Mouse (Mus musculus) G1E (cell line): ENCODE measurements around the gene Nfatc2. TPM values are rescaled to one million over a fixed set of nuclear protein-coding genes. Genes with fewer than 3 reads are reported as not detected.

Source experiments
- ATAC-seq: 2 replicates; pipeline ENCODE4 v1.8.0; 2016; ENCODE audit warnings: mild to moderate bottlenecking; ENCODE audit not compliant: insufficient number of reproducible peaks, poor library complexity, low FRiP score, severe bottlenecking; ENCODE audit errors: extremely low read depth
- DNase-seq: peaks from one replicate; pipeline ENCODE4 v3.0.0; 2012; ENCODE audit warnings: low spot score
- H3K27me3 ChIP-seq: 2 replicates; pipeline ENCODE4 v1.6.1; 2012; ENCODE audit warnings: mild to moderate bottlenecking, low read length, inconsistent platforms; ENCODE audit not compliant: insufficient read depth
- H3K36me3 ChIP-seq: replicated peaks from 2 replicates; pipeline ENCODE3; 2012; ENCODE audit warnings: mild to moderate bottlenecking, inconsistent platforms
- H3K4me1 ChIP-seq: 2 replicates; pipeline ENCODE4 v1.6.1; 2012; ENCODE audit warnings: low read depth, low read length, inconsistent platforms, mixed read lengths; ENCODE audit not compliant: insufficient read depth
- H3K4me3 ChIP-seq: 2 replicates; pipeline ENCODE4 v1.5.1; 2012; ENCODE audit warnings: low read depth, mild to moderate bottlenecking, inconsistent platforms, low read length, moderate library complexity, mixed read lengths
- H3K9me3 ChIP-seq: replicated peaks from 2 replicates; pipeline ENCODE4 v1.6.1; 2012; ENCODE audit warnings: inconsistent platforms
- CTCF ChIP-seq: IDR thresholded peaks from 2 replicates; pipeline ENCODE4 v1.5.1; 2012; ENCODE audit warnings: low read depth, low read length, inconsistent platforms, mixed read lengths
- GATA1 ChIP-seq: IDR thresholded peaks from 2 replicates; pipeline ENCODE4 v1.6.1; 2012; ENCODE audit warnings: borderline replicate concordance, low read length, inconsistent platforms, mixed read lengths
- GATA2 ChIP-seq: IDR thresholded peaks from 2 replicates; pipeline ENCODE4 v1.6.1; 2012; ENCODE audit warnings: low read depth, low read length, inconsistent platforms, borderline replicate concordance
- POLR2AphosphoS5 ChIP-seq: IDR thresholded peaks from 2 replicates; pipeline ENCODE4 v1.6.1; 2012; ENCODE audit warnings: low read depth, low read length, inconsistent platforms; ENCODE audit not compliant: insufficient replicate concordance
- TAL1 ChIP-seq: conservative IDR thresholded peaks from 2 replicates; pipeline ENCODE4 v1.6.1; 2012; ENCODE audit warnings: low read depth, low read length, inconsistent platforms, mixed read lengths
- polyA plus RNA-seq: library from polyadenylated mRNA; stranded (reverse); fragments of >175 nt; gene quantifications from 2 replicates; pipeline ENCODE4 v1.2.3, GENCODE M21; 2012
- total RNA-seq, 2 experiments: library from RNA; stranded (forward) in 1 of 2; stranded (reverse) in 1 of 2; fragments of 200-1000 nt in 1 of 2; fragments of >200 nt in 1 of 2; fragmentation: Nextera tagmentation in 1 of 2; gene quantifications; 2 replicates each; pipeline ENCODE4 v1.2.3; 2014 to 2017

Gene Nfatc2
- total and polyA plus RNA-seq, 3 experiments = 0.27 TPM; not detected in 2

DNA sequence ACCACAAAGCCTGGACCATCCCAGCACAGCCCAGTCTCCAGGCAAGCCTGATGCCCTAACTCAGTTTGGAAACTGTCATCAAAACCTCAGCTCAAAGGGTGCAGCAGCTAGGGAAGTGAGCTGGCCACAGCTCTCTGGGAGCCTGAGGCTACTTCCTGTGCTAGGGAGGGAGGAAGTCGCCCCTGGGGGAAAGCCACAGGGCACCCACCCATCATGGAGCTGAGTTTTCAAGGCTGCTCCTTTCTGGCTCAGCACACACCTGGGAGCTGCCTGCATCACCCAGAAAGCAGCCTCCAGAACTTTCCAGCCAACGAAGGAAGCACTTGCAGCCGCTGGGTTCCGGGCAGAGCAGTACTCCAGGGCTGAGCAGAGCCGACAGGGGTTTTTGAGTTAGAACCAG is 18.4 kb downstream of the Nfatc2 start:
- TF ChIP-seq GATA1 (no peak), TAL1 (no peak), GATA2 (no peak), CTCF (no peak), POLR2AphosphoS5 (no peak)

DNA sequence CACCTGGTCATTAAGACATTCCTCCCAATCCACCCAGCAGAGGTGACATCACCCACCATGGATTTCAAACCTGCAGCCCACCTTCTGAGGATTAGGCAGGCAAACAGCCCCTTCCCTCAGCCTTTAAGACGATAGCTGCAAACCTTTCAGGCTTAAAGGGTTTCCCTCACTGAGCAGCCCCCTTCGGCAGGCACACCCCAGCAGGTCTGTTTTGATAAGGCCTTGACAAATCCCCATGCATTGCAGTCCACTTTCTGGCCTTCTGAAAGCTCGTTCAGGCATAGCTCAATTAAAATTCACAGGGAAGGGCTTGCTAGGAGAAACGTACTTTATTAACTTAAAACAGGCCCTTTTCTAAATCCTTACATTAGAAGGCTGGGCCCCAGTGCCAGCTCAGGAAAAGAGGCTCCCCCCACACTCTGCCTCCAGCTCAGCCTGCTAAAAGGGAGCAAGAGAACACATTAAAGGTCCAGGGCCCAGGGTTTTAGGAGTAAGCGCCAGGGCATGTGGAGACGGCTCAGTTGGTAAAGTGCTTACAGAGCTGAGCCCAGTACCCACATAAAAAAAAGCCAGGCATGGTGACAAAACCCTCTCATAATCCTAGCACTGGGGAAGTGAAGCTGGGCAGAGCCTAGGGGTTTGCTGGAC is 20.1 kb downstream of the Nfatc2 start:
- H3K9me3 ChIP-seq = peaks cover 96% of the 10 kb centered on the region
- no peaks in the 10 kb centered on the region for H3K27me3 ChIP-seq
- no peak for ATAC-seq
- TF ChIP-seq GATA2 (no peak), GATA1 (no peak), POLR2AphosphoS5 (no peak), TAL1 (no peak), CTCF (no peak)
- H3K4me1 ChIP-seq = no peaks in the 10 kb centered on the region
- no peak for DNase-seq
- H3K36me3 ChIP-seq = no peaks in the 10 kb centered on the region
- H3K4me3 ChIP-seq = no peak overlapping the region

More for the DNA sequence above, 18.4 kb downstream of the Nfatc2 start:
- ATAC-seq = no peak
- DNase-seq = no peak
- no peak overlapping the region; the same call in 1 of the 2 replicates for H3K4me3 ChIP-seq
- no peaks in the 10 kb centered on the region for H3K36me3 ChIP-seq
- H3K4me1 ChIP-seq = no peaks in the 10 kb centered on the region
- H3K9me3 ChIP-seq = peaks cover 93% of the 10 kb centered on the region
- no peaks in the 10 kb centered on the region for H3K27me3 ChIP-seq

DNA sequence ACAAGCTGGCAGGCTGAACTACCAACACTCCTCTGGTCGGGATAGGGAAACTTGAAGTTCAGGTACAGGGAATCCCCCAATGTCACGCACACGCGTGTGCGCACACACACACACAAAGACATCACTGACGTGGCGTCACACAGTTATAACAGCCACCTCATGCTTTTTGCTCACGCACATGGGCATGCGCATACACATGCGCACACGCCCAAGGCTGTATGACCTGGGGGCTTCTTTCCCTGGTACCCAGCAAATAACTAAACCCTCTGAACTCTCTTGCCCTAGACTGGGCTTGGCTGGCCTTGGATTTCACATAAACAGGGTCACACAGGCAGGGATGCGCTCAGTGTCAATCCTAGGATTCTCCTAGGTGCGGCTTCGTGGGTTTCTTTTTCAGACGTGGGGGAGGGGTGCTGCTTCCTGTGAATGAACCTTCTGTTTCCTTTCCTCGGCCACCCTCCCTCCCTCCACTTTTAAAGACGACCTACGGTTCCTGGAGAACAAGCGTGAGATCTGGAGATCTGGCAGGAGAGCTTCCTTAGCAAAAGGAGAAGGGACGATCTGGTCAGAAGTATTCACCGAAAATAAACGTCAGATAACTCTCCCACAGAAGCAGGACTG is 21.1 kb downstream of the Nfatc2 start:
- Histone ChIP-seq H3K4me1 (no peaks in the 10 kb centered on the region), H3K4me3 (no peak overlapping the region), H3K9me3 (peaks cover 96% of the 10 kb centered on the region), H3K36me3 (no peaks in the 10 kb centered on the region), H3K27me3 (no peaks in the 10 kb centered on the region)
- TF ChIP-seq GATA2 = no peak
- no peak for TF ChIP-seq POLR2AphosphoS5
- no peak for TF ChIP-seq GATA1
- no peak for TF ChIP-seq TAL1
- TF ChIP-seq CTCF = no peak
- no peak for ATAC-seq
- DNase-seq = no peak

DNA sequence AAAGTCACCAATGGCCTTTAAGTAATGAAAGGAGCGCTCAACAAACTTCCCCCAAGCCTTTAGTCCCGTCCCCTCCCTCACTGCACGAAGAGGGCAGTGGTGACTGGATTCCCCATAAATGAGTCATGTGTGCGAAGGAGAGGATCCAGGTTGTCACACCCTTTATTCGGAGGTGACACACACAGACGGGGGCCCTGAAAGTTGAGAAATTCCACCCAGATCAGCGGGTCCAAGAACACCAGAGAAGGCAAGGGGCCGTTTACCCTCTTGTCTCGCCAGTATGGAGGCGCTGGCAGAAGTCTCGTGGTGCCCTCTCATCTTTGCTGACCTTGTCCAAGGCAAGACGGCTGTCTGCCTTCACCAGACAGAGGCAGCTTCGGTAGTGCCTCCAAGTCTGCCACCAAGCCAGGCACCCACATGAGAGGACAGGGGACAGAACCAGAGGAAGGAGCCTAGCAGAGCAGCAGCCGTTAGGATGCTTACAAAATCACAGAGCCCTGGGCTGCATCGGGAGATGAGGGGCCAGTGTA is 21.8 kb downstream of the Nfatc2 start:
- Histone ChIP-seq H3K27me3 (no peaks in the 10 kb centered on the region), H3K4me1 (no peaks in the 10 kb centered on the region), H3K4me3 (no peak overlapping the region), H3K9me3 (peaks cover 98% of the 10 kb centered on the region), H3K36me3 (no peaks in the 10 kb centered on the region)
- DNase-seq = no peak
- TF ChIP-seq CTCF = no peak
- no peak for TF ChIP-seq GATA2
- no peak for TF ChIP-seq GATA1
- TF ChIP-seq TAL1 = no peak
- TF ChIP-seq POLR2AphosphoS5 = no peak
- no peak for ATAC-seq

DNA sequence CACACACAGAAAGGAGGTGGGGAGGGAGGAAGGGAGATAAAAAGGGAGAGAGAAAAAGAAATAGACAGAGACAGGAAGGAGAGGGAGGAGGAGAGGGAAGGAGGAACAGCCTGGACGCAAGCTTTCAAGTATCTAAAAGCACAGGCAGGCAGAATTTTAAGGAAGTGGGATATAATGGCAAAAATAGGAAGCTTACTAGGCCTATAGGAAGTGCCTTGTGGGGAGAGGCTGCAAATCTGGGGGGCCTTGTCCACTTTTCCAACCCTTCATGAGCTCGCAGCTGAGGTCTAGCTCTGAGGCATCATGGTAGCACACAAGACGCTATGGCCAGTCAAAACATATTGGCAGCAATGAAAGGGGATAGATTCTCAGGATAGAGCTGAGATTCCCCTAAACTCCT is 22.3 kb downstream of the Nfatc2 start:
- TF ChIP-seq TAL1 (no peak), GATA1 (no peak), GATA2 (no peak), CTCF (no peak), POLR2AphosphoS5 (no peak)
- Histone ChIP-seq H3K27me3 (no peaks in the 10 kb centered on the region), H3K9me3 (peaks cover 98% of the 10 kb centered on the region), H3K4me1 (no peaks in the 10 kb centered on the region), H3K36me3 (no peaks in the 10 kb centered on the region), H3K4me3 (no peak overlapping the region)
- DNase-seq (no peak), ATAC-seq (no peak)

DNA sequence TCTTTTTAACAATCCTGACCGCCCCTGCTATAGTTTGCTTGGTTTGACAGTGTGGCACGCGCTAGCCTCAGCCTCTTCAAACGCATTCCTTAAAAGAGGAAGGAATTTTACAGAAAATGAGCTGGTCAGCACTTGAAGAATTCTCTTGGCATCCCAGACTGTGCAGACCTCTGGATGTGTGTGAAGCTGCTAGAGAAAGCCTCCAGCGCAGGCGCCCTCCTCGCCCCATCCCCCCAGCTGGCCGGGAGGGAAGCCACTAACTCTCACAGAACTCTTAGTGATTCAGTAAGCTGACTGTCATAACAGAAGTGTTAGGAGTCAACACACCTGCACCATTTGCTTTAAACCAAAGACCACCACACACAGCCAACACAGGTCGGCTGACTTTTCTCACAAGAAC is 23.3 kb downstream of the Nfatc2 start:
- no peak for TF ChIP-seq CTCF
- no peak for TF ChIP-seq POLR2AphosphoS5
- TF ChIP-seq TAL1 = no peak
- TF ChIP-seq GATA1 = no peak
- no peak for TF ChIP-seq GATA2
- Histone ChIP-seq H3K27me3 (no peaks in the 10 kb centered on the region), H3K4me3 (no peak overlapping the region), H3K9me3 (peaks cover 98% of the 10 kb centered on the region), H3K4me1 (no peaks in the 10 kb centered on the region), H3K36me3 (no peaks in the 10 kb centered on the region)
- ATAC-seq (no peak), DNase-seq (no peak)
